Mouse (Mus musculus) neural tube, embryonic 11.5 days (tissue): Measurements from ENCODE around the gene Dapk2. TPM values are rescaled to one million over a fixed set of nuclear protein-coding genes. Genes with fewer than 3 reads are reported as not detected.

Experiments
- ATAC-seq: fragments of 200-750 bp; cut with Nextera tagmentation; 2 replicates; pipeline ENCODE4 v1.8.0; 2017; ENCODE audit warnings: moderate number of reproducible peaks, mild to moderate bottlenecking, moderate TSS enrichment, moderate library complexity; ENCODE audit not compliant: insufficient read depth, low FRiP score, low TSS enrichment
- DNase-seq: peaks from one replicate; pipeline ENCODE4 v3.0.0-alpha.2; 2015; ENCODE audit warnings: low spot score
- H3K27ac ChIP-seq: fragments of 300-500 bp; sonication (generic); 2 replicates; pipeline ENCODE4 v1.5.1; 2014; ENCODE audit warnings: low read depth, mild to moderate bottlenecking, low read length
- H3K27me3 ChIP-seq: fragments of 300-500 bp; sonication (generic); 2 replicates; pipeline ENCODE4 v1.6.1; 2014; ENCODE audit warnings: mild to moderate bottlenecking, low read length, mixed read lengths; ENCODE audit not compliant: control insufficient read depth, insufficient read depth
- H3K36me3 ChIP-seq: fragments of 300-500 bp; sonication (generic); 2 replicates; pipeline ENCODE4 v1.6.1; 2014; ENCODE audit warnings: mild to moderate bottlenecking, low read length, moderate library complexity, mixed read lengths; ENCODE audit not compliant: control insufficient read depth, insufficient read depth
- H3K4me1 ChIP-seq: fragments of 300-500 bp; sonication (generic); 2 replicates; pipeline ENCODE4 v1.6.1; 2014; ENCODE audit warnings: low read length, mixed read lengths; ENCODE audit not compliant: control insufficient read depth, insufficient read depth
- H3K4me2 ChIP-seq: fragments of 300-500 bp; sonication (generic); 2 replicates; pipeline ENCODE4 v1.6.1; 2014; ENCODE audit warnings: low read depth, mild to moderate bottlenecking, moderate library complexity
- H3K4me3 ChIP-seq: fragments of 300-500 bp; sonication (generic); 2 replicates; pipeline ENCODE4 v1.5.1; 2014; ENCODE audit warnings: low read depth, low read length
- H3K9ac ChIP-seq: fragments of 300-500 bp; sonication (generic); 2 replicates; pipeline ENCODE4 v1.6.1; 2014; ENCODE audit warnings: mild to moderate bottlenecking, low read length
- H3K9me3 ChIP-seq: fragments of 300-500 bp; sonication (generic); 2 replicates; pipeline ENCODE4 v1.6.1; 2016; ENCODE audit warnings: low read length; ENCODE audit not compliant: control insufficient read depth
- WGBS: fragments of 180-500 bp; shearing (Covaris S2); extraction: QIAGEN DNeasy Blood & Tissue Kit; methylation state at CpG from one replicate; pipeline ENCODE4 v1.1.7; 2014; 5-methylcytosine and 5-hydroxymethylcytosine counted together
- polyA plus RNA-seq: library from polyadenylated mRNA; unstranded; fragments of >200 nt; fragmentation: Nextera tagmentation; extraction: Ambion mirVana; gene quantifications from 2 replicates; pipeline ENCODE4 v1.2.1, GENCODE M21; 2014

Gene Dapk2
- polyA plus RNA-seq, 1 experiment from 2014 or later, result 3.1 TPM

DNA sequence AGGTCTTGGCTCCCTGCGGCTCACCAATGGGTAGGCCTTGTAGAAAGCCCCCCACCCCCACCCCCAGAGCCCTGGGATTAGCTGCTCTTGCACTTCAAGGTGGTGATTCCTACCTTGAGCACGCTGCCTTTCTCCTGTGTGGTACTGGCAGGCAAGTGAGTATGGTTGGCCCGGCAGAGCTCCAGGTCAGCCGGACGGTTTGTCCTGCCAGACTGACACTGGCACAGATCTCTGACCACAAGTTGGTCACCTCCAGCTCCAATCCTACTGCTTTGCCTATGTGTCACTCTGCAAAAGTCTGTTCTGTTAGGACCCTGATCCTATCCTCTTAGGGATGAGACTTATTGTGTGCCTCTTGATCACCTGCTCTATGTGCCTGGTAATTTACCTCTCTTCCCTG lies 26.5 kb downstream of the Dapk2 start:
- H3K9me3 ChIP-seq, result no peaks in the 10 kb centered on the region
- no peak for ATAC-seq
- no peaks in the 10 kb centered on the region for H3K4me1 ChIP-seq
- no peak overlapping the region for H3K27ac ChIP-seq
- no peaks in the 10 kb centered on the region for H3K27me3 ChIP-seq
- H3K9ac ChIP-seq, result no peak overlapping the region
- H3K36me3 ChIP-seq, result no peaks in the 10 kb centered on the region
- no peak overlapping the region for H3K4me2 ChIP-seq
- 71% methylated on average over 5 of the region's 5 CpGs for WGBS
- no peak overlapping the region for H3K4me3 ChIP-seq
- DNase-seq, result no peak

DNA sequence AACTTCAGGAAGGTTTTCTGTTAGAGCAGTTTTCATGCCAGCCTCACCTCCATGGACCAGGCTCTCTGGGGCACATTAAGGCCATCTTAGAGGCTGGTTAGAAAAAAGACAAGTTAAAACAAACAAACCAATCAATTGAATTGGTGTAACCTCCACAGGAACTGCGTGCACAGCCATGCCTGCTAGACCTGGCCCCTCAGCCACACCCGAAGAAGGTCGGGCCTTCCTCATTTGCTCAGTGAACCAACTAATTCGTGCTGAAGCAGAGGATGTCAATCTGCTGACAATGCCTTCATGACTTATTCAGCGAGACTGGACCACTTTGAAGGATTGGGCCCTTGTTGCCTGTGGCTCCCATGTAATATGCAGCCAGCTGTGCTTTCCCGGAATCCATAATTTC lies 28.4 kb downstream of the Dapk2 start:
- 25% methylated on average over 6 of the region's 6 CpGs for WGBS
- no peak overlapping the region for H3K27ac ChIP-seq
- no peaks in the 10 kb centered on the region for H3K27me3 ChIP-seq
- H3K9me3 ChIP-seq, result no peaks in the 10 kb centered on the region
- H3K9ac ChIP-seq, result no peak overlapping the region
- H3K4me1 ChIP-seq, result no peaks in the 10 kb centered on the region
- DNase-seq (peak; percentile 42), ATAC-seq (no peak)
- H3K4me2 ChIP-seq, result no peak overlapping the region
- H3K36me3 ChIP-seq, result no peaks in the 10 kb centered on the region
- no peak overlapping the region for H3K4me3 ChIP-seq

DNA sequence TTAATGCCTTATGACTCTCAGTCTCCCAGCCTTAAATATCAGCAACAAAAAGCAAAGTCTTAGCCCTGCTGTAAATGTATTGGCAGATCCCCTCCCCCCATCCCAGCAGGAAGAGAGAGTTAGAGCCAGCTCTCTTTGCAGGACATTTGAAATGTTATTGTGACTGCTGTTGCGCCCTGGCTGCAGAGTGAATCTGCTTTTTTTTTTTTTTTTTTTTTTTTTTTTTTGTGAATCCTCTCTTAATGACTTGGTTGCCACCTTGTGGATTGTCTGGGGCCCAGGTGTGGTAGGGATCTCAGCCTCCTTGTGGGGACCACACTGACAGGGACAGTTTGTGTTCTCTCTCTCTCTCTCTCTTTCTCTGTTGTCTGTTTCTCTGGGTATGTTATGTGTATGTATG lies 31.0 kb downstream of the Dapk2 start:
- Histone ChIP-seq H3K36me3 (no peaks in the 10 kb centered on the region), H3K4me3 (no peak overlapping the region), H3K4me1 (no peaks in the 10 kb centered on the region), H3K27ac (no peak overlapping the region), H3K4me2 (no peak overlapping the region), H3K27me3 (no peaks in the 10 kb centered on the region), H3K9ac (no peak overlapping the region), H3K9me3 (no peaks in the 10 kb centered on the region)
- ATAC-seq (no peak), DNase-seq (no peak)
- WGBS, result 71% methylated on average over 1 of the region's 1 CpGs

DNA sequence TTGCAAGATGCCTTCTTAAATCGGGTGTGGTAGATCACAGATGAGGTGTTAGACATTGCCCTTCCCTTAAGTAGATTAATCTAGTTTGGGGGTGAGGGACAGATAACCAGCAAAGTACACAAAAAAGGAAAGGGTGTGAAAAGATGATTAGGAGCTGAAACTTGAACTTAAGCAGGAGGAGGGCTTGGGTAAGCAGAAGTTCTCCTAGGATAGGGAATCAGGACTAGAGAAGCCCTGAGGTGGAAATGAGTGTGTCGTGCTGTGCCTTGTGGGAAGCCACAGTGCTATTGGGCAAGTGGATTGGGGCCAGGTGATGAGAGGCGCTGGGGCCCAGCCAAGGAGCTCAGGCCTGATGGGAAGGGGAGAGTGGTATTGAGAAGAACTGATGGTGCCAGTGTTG lies 36.0 kb downstream of the Dapk2 start:
- Histone ChIP-seq H3K36me3 (no peaks in the 10 kb centered on the region), H3K4me1 (no peaks in the 10 kb centered on the region), H3K9ac (no peak overlapping the region), H3K9me3 (no peaks in the 10 kb centered on the region), H3K4me3 (no peak overlapping the region), H3K27ac (no peak overlapping the region), H3K27me3 (no peaks in the 10 kb centered on the region), H3K4me2 (no peak overlapping the region)
- DNase-seq, result no peak
- no peak for ATAC-seq
- 83% methylated on average over 3 of the region's 3 CpGs for WGBS

DNA sequence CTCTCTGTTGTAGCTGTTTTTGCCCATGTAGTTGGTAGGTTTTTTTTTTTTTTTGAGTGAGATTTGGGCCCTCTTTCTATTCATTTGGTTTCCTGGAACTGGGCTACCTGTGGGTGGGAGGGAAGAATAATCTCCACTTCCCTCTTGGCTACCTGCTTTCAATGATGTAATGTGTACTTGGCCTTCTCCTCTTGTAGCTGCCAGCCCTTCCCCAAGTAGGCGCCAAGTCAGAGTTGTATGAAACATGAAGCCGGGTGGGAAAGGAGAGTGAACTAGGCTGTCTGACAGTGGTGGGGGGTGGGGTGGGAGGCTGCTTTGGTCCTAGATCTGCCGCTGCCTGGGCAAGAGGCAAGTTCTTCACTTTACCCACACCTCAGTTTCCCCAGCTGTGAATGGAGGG lies 38.5 kb downstream of the Dapk2 start:
- ATAC-seq (no peak), DNase-seq (no peak)
- H3K4me2 ChIP-seq, result no peak overlapping the region
- no peaks in the 10 kb centered on the region for H3K27me3 ChIP-seq
- WGBS, result 78% methylated on average over 3 of the region's 3 CpGs
- no peaks in the 10 kb centered on the region for H3K4me1 ChIP-seq
- H3K9ac ChIP-seq, result no peak overlapping the region
- no peak overlapping the region for H3K27ac ChIP-seq
- no peak overlapping the region for H3K4me3 ChIP-seq
- no peaks in the 10 kb centered on the region for H3K9me3 ChIP-seq
- H3K36me3 ChIP-seq, result no peaks in the 10 kb centered on the region

DNA sequence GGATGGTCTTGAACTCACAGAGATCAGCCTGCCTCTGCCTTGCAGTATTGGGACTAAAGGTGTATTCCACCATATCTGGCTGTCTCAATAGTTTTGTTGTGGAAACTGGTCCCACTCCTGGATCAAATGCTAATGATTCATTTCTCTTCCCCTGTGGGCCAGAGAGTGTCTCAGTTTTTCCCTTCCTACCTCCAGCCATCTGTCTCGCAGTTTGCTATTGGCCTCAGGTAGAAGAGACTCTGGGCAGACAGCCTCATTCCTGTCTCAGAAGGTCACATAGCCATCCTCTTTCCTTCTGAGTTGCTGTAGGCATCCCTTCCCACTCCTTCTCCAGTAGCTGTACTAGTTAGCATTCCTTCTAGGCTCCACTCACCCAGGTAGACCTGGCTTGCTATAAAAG lies 40.5 kb downstream of the Dapk2 start:
- no peaks in the 10 kb centered on the region for H3K4me1 ChIP-seq
- no peak for ATAC-seq
- no peak for DNase-seq
- no peak overlapping the region for H3K4me3 ChIP-seq
- H3K9ac ChIP-seq, result no peak overlapping the region
- no peaks in the 10 kb centered on the region for H3K36me3 ChIP-seq
- no peak overlapping the region for H3K4me2 ChIP-seq
- H3K27me3 ChIP-seq, result no peaks in the 10 kb centered on the region
- H3K27ac ChIP-seq, result no peak overlapping the region
- H3K9me3 ChIP-seq, result no peaks in the 10 kb centered on the region
- WGBS, result 82% methylated on average over 1 of the region's 1 CpGs

DNA sequence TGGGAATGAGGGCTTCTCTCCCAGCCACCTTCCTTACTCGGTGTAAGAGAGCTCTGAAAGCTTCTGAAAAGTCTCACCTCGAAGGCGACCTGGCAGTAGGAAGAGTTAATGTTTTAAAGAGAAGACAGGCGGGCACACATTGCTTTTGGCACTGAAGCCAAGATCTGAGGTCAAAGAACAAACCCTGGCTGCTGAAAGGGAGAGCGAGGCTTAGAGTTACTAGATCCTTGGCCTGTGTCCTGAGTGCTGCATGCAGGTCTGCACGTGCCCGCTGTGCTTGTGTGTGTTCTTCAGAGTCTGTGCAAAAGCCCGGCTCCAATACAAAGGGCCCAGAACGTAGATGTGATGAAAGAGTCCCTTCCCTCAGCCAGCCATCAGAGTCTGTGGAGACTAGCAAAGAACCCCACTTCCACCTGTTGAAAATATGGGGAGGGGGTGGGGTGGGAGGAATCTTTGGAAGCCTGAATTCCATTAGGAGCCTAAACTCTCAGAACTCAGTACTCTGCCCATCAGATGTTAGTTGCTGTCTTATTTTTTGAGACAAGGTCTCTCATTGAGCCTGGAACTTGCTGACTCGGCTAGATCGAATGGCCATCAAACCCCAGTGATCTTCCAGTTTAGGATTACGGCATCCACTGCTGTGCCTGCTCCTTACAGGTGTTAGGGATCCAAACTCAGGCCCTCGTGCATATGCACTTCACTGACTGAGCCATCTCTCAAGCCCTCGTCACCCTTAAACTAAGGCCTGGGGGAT lies 41.8 kb downstream of the Dapk2 start:
- Histone ChIP-seq H3K4me3 (no peak overlapping the region), H3K9ac (no peak overlapping the region), H3K36me3 (no peaks in the 10 kb centered on the region), H3K27ac (no peak overlapping the region), H3K4me2 (no peak overlapping the region), H3K9me3 (no peaks in the 10 kb centered on the region), H3K4me1 (no peaks in the 10 kb centered on the region), H3K27me3 (no peaks in the 10 kb centered on the region)
- no peak for ATAC-seq
- 88% methylated on average over 14 of the region's 14 CpGs for WGBS
- no peak for DNase-seq

DNA sequence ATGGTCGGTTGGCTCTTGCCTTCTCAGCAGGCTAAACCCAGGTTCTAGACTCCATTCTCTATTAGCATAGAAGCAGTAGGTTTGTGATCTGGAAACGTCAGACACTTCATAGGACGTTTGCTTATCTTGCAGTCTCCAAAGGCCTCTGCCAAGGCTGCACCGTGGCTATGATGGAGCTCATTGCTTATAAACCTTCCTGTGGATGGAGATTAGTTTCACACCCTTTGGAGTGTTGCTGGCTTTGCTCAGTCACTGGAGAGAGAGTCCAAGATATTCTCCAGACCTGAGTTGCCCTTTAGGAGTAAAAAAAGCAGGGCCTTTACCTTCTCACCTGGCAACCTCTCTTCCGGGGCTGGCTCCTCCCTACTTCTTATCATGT lies 42.4 kb downstream of the Dapk2 start:
- ATAC-seq, result no peak
- H3K4me1 ChIP-seq, result no peaks in the 10 kb centered on the region
- no peaks in the 10 kb centered on the region for H3K9me3 ChIP-seq
- no peaks in the 10 kb centered on the region for H3K27me3 ChIP-seq
- 87% methylated on average over 5 of the region's 5 CpGs for WGBS
- no peak overlapping the region for H3K9ac ChIP-seq
- H3K4me2 ChIP-seq, result no peak overlapping the region
- DNase-seq, result no peak
- no peaks in the 10 kb centered on the region for H3K36me3 ChIP-seq
- no peak overlapping the region for H3K4me3 ChIP-seq
- H3K27ac ChIP-seq, result no peak overlapping the region

DNA sequence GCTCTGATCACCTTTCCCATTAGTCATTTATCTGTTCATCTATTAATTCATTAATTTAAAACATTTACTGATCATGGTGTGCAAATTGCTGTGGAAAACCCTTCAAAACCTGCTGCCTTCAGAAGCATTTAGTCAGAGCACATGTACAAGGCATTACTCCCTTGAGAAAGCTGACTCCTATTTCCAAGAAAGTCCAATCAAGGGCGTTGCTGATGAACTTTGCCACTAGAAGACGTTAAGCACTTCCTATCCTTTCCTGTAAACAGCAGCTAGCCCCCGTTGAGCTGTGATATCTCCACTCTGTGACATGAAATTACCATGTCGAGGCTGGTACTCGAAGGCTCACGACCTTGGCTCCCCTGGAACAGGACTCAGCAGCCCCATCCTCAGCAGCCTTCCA lies 43.6 kb downstream of the Dapk2 start:
- WGBS, result 77% methylated on average over 6 of the region's 6 CpGs
- ATAC-seq (no peak), DNase-seq (no peak)
- Histone ChIP-seq H3K9ac (no peak overlapping the region), H3K36me3 (no peaks in the 10 kb centered on the region), H3K4me1 (no peaks in the 10 kb centered on the region), H3K4me3 (no peak overlapping the region), H3K27me3 (no peaks in the 10 kb centered on the region), H3K9me3 (no peaks in the 10 kb centered on the region), H3K4me2 (no peak overlapping the region), H3K27ac (no peak overlapping the region)
